Mouse (Mus musculus) limb, embryonic 11.5 days (tissue): ENCODE results near the gene Gm38393. TPM values are rescaled to one million over a fixed set of nuclear protein-coding genes. Genes with fewer than 3 reads are reported as not detected.

Experiments
- ATAC-seq: fragments of 200-750 bp; cut with Nextera tagmentation; 2 replicates; pipeline ENCODE4 v1.8.0; 2017; ENCODE audit warnings: low read depth; ENCODE audit not compliant: insufficient number of reproducible peaks, low FRiP score, low TSS enrichment
- DNase-seq: peaks from one replicate; pipeline ENCODE4 v3.0.0-alpha.2; 2015; ENCODE audit warnings: low spot score
- H3K27ac ChIP-seq: fragments of 300-500 bp; sonication (generic); replicated peaks from 2 replicates; pipeline ENCODE4 v1.5.1; 2014; ENCODE audit warnings: low read depth, mild to moderate bottlenecking, low read length
- H3K27me3 ChIP-seq: fragments of 300-500 bp; sonication (generic); 2 replicates; pipeline ENCODE4 v1.6.1; 2014; ENCODE audit warnings: mild to moderate bottlenecking, low read length, mixed read lengths; ENCODE audit not compliant: control insufficient read depth, insufficient read depth
- H3K36me3 ChIP-seq: fragments of 300-500 bp; sonication (generic); 2 replicates; pipeline ENCODE4 v1.6.1; 2014; ENCODE audit warnings: mild to moderate bottlenecking, low read length, moderate library complexity, mixed read lengths; ENCODE audit not compliant: control insufficient read depth, insufficient read depth
- H3K4me1 ChIP-seq: fragments of 300-500 bp; sonication (generic); 2 replicates; pipeline ENCODE4 v1.6.1; 2014; ENCODE audit warnings: low read length, mixed read lengths; ENCODE audit not compliant: control insufficient read depth, insufficient read depth
- H3K4me2 ChIP-seq: fragments of 300-500 bp; sonication (generic); 2 replicates; pipeline ENCODE4 v1.6.1; 2014; ENCODE audit warnings: low read depth, mild to moderate bottlenecking, moderate library complexity; ENCODE audit not compliant: severe bottlenecking
- H3K4me3 ChIP-seq: fragments of 300-500 bp; sonication (generic); 2 replicates; pipeline ENCODE4 v1.5.1; 2014; ENCODE audit warnings: low read depth, low read length
- H3K9ac ChIP-seq: fragments of 300-500 bp; sonication (generic); 2 replicates; pipeline ENCODE4 v1.6.1; 2014; ENCODE audit warnings: mild to moderate bottlenecking, low read length
- H3K9me3 ChIP-seq: fragments of 300-500 bp; sonication (generic); 2 replicates; pipeline ENCODE4 v1.6.1; 2016; ENCODE audit warnings: low read length; ENCODE audit not compliant: control insufficient read depth
- WGBS: fragments of 180-500 bp; shearing (Covaris S2); extraction: QIAGEN DNeasy Blood & Tissue Kit; methylation state at CpG from one replicate; pipeline ENCODE4 v1.1.7; 2014; 5-methylcytosine and 5-hydroxymethylcytosine counted together
- polyA plus RNA-seq: library from polyadenylated mRNA; unstranded; fragments of >200 nt; fragmentation: Nextera tagmentation; extraction: Ambion mirVana; gene quantifications from 2 replicates; pipeline ENCODE4 v1.2.1, GENCODE M21; 2014

Gene Gm38393
- 0.67 and 0.84 TPM in 2 replicates for polyA plus RNA-seq

DNA sequence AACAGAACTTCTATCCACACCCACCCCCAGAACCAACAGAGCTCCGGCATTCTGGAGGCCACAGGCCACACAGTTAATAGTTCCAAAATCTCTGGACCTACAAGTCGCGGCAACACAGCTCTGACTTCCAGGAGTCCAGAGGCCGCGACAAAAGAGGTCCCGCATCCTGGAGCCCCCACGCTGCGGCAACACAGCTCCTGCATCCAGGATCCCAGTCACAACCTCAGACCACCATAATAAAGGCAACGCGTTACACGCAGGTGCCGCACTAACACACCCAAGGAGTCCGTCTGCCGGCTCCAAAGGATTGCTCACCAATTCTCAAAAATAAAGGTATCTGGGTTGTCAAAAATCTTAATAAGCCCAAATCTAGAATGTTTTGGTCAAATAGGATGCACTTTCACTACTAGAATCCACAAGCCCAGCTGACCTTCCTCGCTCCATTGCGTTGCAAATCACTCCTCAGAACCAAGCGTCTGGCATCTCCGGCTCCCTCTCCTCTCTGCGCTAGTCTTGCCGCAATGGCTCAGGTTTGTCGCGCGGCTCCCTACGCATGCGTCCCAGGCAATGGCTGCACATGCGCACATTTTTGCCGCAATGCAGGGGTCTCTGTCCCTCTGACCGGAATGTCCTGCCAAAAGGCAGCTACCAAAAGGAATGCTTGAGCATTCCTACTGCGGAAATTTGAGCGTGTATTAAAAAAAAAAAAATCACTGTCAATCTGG lies at the start of gene Gm38393, which contains the start of gene Snurf:
Gm38393 (minus strand) TSS at position 459 of the 725 bp plus-strand sequence.
Snurf (minus strand) TSS at position 444 of the 725 bp plus-strand sequence.
- ATAC-seq = no peak
- WGBS = 48% methylated on average over 30 of the region's 30 CpGs
- Histone ChIP-seq H3K27me3 (no peaks in the 10 kb centered on the region), H3K4me3 (peak within 1 kb of the TSS; percentile 49), H3K4me1 (no peaks in the 10 kb centered on the region), H3K36me3 (no peaks in the 10 kb centered on the region), H3K9ac (peak within 1 kb of the TSS; percentile 55), H3K9me3 (peaks cover 10% of the 10 kb centered on the region; the same call in 1 of the 2 replicates), H3K27ac (peak within 1 kb of the TSS; percentile 38), H3K4me2 (peak within 1 kb of the TSS; percentile 49)
- peak; percentile 73 for DNase-seq

DNA sequence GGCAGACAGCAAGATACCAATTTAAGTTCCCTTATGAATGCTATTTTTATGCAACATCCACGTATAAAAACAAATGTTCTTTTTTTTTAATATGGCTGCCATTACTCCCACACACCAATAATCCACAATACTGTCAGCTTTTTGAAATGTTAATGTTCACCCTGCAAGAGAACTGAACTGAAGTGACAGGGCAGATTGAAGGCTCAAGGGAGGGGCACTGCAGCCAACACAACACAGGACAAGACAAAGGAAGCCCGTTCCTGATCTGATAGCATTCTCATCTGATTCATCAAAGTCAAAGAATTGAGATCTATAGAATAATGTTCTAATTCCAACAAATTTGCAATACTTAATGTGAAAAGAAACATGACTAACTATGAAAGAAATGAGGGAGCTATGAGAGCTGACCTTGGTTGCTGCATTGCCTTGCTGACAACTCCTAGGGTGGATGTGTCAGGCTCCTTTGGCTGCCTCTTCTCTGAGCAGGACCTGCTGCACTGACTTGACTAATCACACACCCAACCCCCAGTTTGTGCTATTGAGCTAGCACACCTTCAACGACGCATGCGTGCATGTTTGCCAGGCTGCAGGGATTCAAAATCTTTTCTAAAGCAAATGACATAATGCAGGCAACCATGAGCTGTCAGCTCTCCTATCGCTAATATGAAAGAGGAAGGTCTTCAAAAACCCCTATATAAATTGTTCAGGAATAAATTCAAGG lies 42.8 kb upstream of the Gm38393 start:
- Histone ChIP-seq H3K27me3 (no peaks in the 10 kb centered on the region), H3K36me3 (no peaks in the 10 kb centered on the region), H3K27ac (no peak overlapping the region), H3K9ac (no peak overlapping the region), H3K4me2 (no peak overlapping the region), H3K4me1 (no peaks in the 10 kb centered on the region), H3K4me3 (no peak overlapping the region), H3K9me3 (no peaks in the 10 kb centered on the region)
- DNase-seq (no peak), ATAC-seq (no peak)
- WGBS = 81% methylated on average over 6 of the region's 6 CpGs

DNA sequence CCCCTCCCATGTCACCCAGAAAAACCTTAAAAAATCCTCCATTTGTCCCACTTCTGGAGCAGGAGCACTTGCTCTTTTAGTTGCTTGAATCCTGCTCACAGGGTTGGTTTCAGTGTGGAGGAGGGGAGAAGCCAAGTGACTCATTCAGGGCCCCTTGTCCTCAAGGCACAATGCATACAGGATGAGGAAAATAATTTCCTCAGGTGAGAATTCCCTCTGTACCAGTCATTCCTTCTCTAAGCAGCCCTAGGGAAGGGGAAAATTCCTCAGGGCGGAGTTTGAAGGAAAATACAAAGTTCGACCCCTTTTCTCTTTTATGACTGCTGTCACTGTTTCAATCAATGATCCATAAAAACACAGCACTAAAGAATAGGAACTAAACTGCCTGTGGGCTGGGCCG lies 8.3 kb upstream of the Gm38393 start:
- ATAC-seq = no peak
- no peak overlapping the region for H3K9ac ChIP-seq
- no peak for DNase-seq
- H3K9me3 ChIP-seq = no peaks in the 10 kb centered on the region
- no peak overlapping the region for H3K4me3 ChIP-seq
- H3K27me3 ChIP-seq = no peaks in the 10 kb centered on the region
- no peak overlapping the region for H3K27ac ChIP-seq
- 68% methylated on average over 3 of the region's 3 CpGs for WGBS
- H3K4me1 ChIP-seq = no peaks in the 10 kb centered on the region
- H3K36me3 ChIP-seq = no peaks in the 10 kb centered on the region
- H3K4me2 ChIP-seq = no peak overlapping the region

DNA sequence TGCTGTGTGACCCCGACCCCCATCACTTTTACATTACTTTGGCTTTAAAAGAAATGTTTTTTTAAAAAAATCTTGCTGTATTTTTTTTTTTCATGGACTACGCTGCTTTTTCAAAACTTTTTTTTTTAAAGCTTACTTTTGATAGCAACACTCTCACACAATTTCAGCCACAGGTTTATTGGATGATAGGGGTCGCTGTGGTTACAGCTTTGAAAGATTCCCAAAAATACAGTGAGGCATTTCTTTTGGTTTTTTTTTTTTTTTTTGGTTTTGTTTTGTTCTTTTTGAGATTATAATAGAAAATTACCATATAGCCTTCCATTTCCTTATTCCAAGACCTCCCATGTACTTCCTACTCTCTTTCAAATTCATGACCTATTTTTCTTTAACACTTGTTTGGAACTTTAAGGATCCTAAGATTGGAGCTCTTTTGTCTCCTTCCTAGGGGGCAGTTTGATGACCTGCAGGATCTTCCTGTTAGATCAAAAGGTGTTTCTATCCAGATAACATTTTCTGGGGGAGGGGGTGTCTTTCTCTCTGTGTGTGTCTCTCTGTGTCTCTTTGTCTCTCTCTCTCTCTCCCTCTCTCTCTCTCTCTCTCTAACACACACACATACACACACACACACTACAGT lies 3.0 kb upstream of the Gm38393 start:
- H3K4me3 ChIP-seq = no peak overlapping the region

DNA sequence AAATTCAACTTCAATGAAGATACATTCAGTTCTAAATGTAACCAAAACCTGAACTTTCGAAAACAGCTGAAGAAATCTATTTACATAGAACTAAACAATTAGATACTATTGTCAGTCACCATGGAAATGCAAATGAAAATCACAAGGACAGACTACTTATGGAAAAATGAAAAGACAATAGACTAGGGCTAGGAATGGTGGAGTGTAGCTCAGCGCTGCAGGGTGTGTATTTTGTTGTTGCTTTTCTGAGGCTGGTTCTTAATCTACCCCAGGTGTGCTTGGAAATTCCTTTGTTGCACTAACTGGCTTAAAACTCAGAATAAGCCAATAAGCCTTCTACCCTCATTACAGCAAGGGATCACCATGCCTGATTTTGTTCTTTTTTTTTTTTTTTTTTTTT lies 1.4 kb upstream of the Gm38393 start:
- Histone ChIP-seq H3K4me2 (no peak overlapping the region), H3K27me3 (no peaks in the 10 kb centered on the region), H3K9me3 (peaks cover 10% of the 10 kb centered on the region; the same call in 1 of the 2 replicates), H3K4me1 (no peaks in the 10 kb centered on the region), H3K36me3 (no peaks in the 10 kb centered on the region), H3K27ac (no peak overlapping the region), H3K9ac (no peak overlapping the region), H3K4me3 (no peak overlapping the region)
- no peak for ATAC-seq
- DNase-seq = no peak
- WGBS = 56% methylated on average over 2 of the region's 2 CpGs

More for the DNA sequence above, 3.0 kb upstream of the Gm38393 start:
- no peaks in the 10 kb centered on the region for H3K27me3 ChIP-seq
- 41% methylated on average over 3 of the region's 3 CpGs for WGBS
- ATAC-seq = no peak
- peaks cover 8% of the 10 kb centered on the region; the same call in 1 of the 2 replicates for H3K9me3 ChIP-seq
- no peaks in the 10 kb centered on the region for H3K36me3 ChIP-seq
- H3K4me1 ChIP-seq = no peaks in the 10 kb centered on the region
- H3K27ac ChIP-seq = no peak overlapping the region
- H3K9ac ChIP-seq = no peak overlapping the region
- H3K4me2 ChIP-seq = no peak overlapping the region
- DNase-seq = no peak

DNA sequence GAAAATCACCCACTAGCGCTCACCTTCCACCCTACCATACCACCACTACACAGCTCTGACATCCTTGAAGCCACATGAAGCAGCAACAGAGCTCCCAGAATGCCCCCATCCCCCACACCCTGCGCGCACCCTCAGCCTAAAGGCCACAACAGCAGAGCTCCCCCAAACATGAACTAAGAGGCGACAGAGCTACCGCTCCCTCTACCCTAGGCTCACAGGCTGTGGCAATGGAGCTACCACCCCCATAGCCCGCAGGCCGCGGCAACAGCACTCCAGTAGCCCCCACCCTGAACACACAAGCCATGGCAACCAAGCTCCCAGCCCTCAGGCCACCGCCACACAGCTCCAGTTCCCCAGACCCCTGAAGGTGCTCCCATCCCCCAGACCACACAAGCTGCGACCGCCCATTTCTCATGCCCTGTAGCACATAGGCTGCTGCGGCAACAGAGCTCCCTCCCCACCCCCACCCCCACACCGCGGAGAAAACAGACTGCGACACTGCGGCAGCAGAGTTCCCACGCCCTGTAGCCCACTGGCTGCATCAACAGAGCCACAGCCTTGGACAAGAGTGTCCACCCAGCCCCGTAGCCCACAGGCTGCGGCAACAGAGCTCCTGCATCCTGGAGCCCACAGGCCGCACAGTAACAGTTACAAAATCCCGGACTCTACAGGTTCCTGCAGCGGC lies 801 bp downstream of the Gm38393 start:
- Histone ChIP-seq H3K4me1 (no peaks in the 10 kb centered on the region), H3K9ac (peak overlapping the region; percentile 55), H3K36me3 (no peaks in the 10 kb centered on the region), H3K27ac (peak overlapping the region; percentile 38), H3K9me3 (peaks cover 10% of the 10 kb centered on the region; the same call in 1 of the 2 replicates), H3K27me3 (no peaks in the 10 kb centered on the region), H3K4me2 (peak overlapping the region; percentile 49), H3K4me3 (peak overlapping the region; percentile 49)
- peak; percentile 89 for ATAC-seq
- peak; percentile 68 for DNase-seq
- WGBS = 43% methylated on average over 22 of the region's 22 CpGs

DNA sequence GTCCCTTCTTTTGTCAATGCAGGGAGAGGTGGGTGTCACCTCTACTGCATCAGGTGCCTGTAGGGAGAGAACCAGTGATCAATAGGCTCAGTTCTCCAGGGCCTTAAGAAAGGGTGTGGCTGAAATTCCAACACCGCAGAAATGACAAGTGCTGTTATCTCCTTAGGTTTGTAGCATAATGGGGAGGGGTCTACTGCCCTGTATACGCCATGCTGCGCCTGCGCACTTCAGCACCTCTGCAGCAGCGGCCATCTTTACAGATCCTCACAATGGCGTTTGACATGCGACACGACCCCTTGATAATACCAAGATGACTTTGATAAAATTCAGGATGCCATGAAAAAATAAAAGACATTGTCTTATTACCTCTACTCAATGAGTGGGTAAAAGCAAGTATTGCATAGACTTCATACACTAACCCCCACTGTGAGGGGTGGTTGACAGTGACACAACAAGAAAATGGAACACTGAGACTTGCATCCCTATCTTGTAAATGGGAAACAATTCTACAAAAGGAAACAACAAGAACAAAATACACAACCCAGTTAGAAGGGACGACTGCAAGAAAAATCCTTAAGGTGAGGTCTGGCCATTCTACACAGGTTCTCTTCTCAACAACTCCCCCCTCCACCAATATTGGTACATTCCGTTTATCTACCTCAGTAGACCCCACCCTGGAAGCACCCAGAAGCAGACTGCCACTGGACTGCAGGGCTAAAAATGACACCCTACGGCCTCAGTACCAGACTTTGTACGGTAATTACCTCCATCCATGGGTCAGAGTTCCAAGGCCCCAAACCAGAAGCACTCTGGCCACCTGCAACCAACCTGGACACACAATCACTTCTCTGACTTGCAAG lies 1.6 kb downstream of the Gm38393 start:
- no peak overlapping the region for H3K27ac ChIP-seq
- no peaks in the 10 kb centered on the region for H3K4me1 ChIP-seq
- no peak overlapping the region for H3K9ac ChIP-seq
- no peaks in the 10 kb centered on the region for H3K27me3 ChIP-seq
- H3K36me3 ChIP-seq = no peaks in the 10 kb centered on the region
- peak overlapping the region; percentile 49 for H3K4me3 ChIP-seq
- DNase-seq = peak; percentile 19
- ATAC-seq = no peak
- WGBS = 52% methylated on average over 12 of the region's 12 CpGs
- H3K9me3 ChIP-seq = peaks cover 10% of the 10 kb centered on the region; the same call in 1 of the 2 replicates
- peak overlapping the region; percentile 49 for H3K4me2 ChIP-seq
